Mouse (Mus musculus) T-helper 1 cell (primary cell): ENCODE data around the gene Zfp646.
"Not testable (repeated sequence)": the region's sequence is repeated elsewhere in the genome, so short reads cannot be mapped to it uniquely, and the experiment has no call there.

ENCODE experiments used
- in situ Hi-C: fragments of 300-600 bp; cut with MboI, MseI; formaldehyde crosslinking; loops from one replicate; pipeline ENCODE4 v1.15.1; 2025; ENCODE audit warnings: high pct_unique_total_duplicates

The Zfp646 gene

GRCm38 (mm10) chr7:127876041-127876466 lies at the start of gene Zfp646:
Gene Zfp646, plus strand, starts transcription at chr7:127876221.
- in situ Hi-C loops: no loop called here

- in situ Hi-C loops: no loop called here
Measured at GRCm38 (mm10) chr7:127835550-127835949, 40.5 kb upstream of the Zfp646 start.

GRCm38 (mm10) chr7:127837473-127837872 lies 38.5 kb upstream of the Zfp646 start:
- in situ Hi-C loops: no loop called here

- in situ Hi-C loops: not testable (repeated sequence)
Measured at GRCm38 (mm10) chr7:127837878-127838277, 38.1 kb upstream of the Zfp646 start.

- in situ Hi-C loops: loop anchor here (5.0 kb wide), 1 partner anchor 63 kb away; the partner anchor contains the start of gene Setd1a
Measured at GRCm38 (mm10) chr7:127840031-127840430, 36.0 kb upstream of the Zfp646 start.

GRCm38 (mm10) chr7:127840886-127841285 lies 35.1 kb upstream of the Zfp646 start:
- in situ Hi-C loops: loop anchor here (5.0 kb wide), 1 partner anchor 64 kb away; the partner anchor contains the start of gene Setd1a

- in situ Hi-C loops: loop anchor here (5.0 kb wide), 1 partner anchor 64 kb away; the partner anchor contains the start of gene Setd1a
Measured at GRCm38 (mm10) chr7:127841340-127842000, 34.6 kb upstream of the Zfp646 start.

GRCm38 (mm10) chr7:127842001-127842718 lies 33.9 kb upstream of the Zfp646 start:
- in situ Hi-C loops: loop anchor here (5.0 kb wide), 1 partner anchor 65 kb away; the partner anchor contains the start of gene Setd1a

GRCm38 (mm10) chr7:127849973-127850875 lies 25.8 kb upstream of the Zfp646 start:
- in situ Hi-C loops: no loop called here

GRCm38 (mm10) chr7:127850906-127851305 lies 25.1 kb upstream of the Zfp646 start:
- in situ Hi-C loops: no loop called here

GRCm38 (mm10) chr7:127858258-127858657 lies 17.8 kb upstream of the Zfp646 start:
- in situ Hi-C loops: no loop called here

- in situ Hi-C loops: no loop called here
Measured at GRCm38 (mm10) chr7:127866434-127866833, 9.6 kb upstream of the Zfp646 start.

- in situ Hi-C loops: no loop called here
Measured at GRCm38 (mm10) chr7:127867641-127868040, 8.4 kb upstream of the Zfp646 start.

GRCm38 (mm10) chr7:127869149-127869810 lies 6.7 kb upstream of the Zfp646 start:
- in situ Hi-C loops: no loop called here

GRCm38 (mm10) chr7:127870136-127870821 lies 5.7 kb upstream of the Zfp646 start:
- in situ Hi-C loops: no loop called here

- in situ Hi-C loops: no loop called here
Measured at GRCm38 (mm10) chr7:127874812-127875626, 1.0 kb upstream of the Zfp646 start.

- in situ Hi-C loops: no loop called here
Measured at GRCm38 (mm10) chr7:127875627-127876001, 407 bp upstream of the Zfp646 start.

GRCm38 (mm10) chr7:127876467-127877348 lies 687 bp downstream of the Zfp646 start, which contains the start of gene Zfp668:
Gene Zfp668, minus strand, starts transcription at chr7:127876828.
- in situ Hi-C loops: no loop called here

GRCm38 (mm10) chr7:127879301-127879700 lies 3.3 kb downstream of the Zfp646 start:
- in situ Hi-C loops: no loop called here
